Mouse (Mus musculus) Patski (cell line): ENCODE results near the gene Morc4. TPM values are rescaled to one million over a fixed set of nuclear protein-coding genes. Genes with fewer than 3 reads are reported as not detected.

Experiments
- ATAC-seq: fragments of 100-300 bp; one replicate; pipeline ENCODE4 v1.8.0; 2021
- CTCF ChIA-PET: fragments of 350-600 bp; sonication (Branson Sonifier 250); formaldehyde crosslinking; loops from one replicate; lab custom pipeline; 2022; ENCODE audit warnings: inconsistent platforms; lab: Charles Lee
- POLR2A ChIA-PET: fragments of 350-600 bp; sonication (Branson Sonifier 250); formaldehyde crosslinking; loops from one replicate; lab custom pipeline; 2022; ENCODE audit warnings: antibody characterized with exemption, inconsistent platforms; lab: Charles Lee
- DNase-seq: peaks from one replicate; pipeline ENCODE4 v3.0.0-alpha.2; 2011; ENCODE audit warnings: low read depth, low spot score
- H3K27me3 ChIP-seq: fragments of 371-371 bp; one replicate; pipeline ENCODE4 v1.5.1; 2021
- CTCF ChIP-seq: fragments of 100-300 bp; IDR thresholded peaks from one replicate; pipeline ENCODE4 v1.5.1; 2021
- in situ Hi-C: fragments of 300-500 bp; cut with MboI; formaldehyde crosslinking; loops from 3 replicates; pipeline ENCODE4 v1.11.1; 2018; ENCODE audit warnings: low pct_unique_long_range_greater_than_20kb, mixed read lengths
- polyA plus RNA-seq: library from polyadenylated mRNA; unstranded; gene quantifications from one replicate; pipeline ENCODE4 v1.2.3, GENCODE M21; 2021

Morc4 gene
- 18.6 TPM for polyA plus RNA-seq

DNA sequence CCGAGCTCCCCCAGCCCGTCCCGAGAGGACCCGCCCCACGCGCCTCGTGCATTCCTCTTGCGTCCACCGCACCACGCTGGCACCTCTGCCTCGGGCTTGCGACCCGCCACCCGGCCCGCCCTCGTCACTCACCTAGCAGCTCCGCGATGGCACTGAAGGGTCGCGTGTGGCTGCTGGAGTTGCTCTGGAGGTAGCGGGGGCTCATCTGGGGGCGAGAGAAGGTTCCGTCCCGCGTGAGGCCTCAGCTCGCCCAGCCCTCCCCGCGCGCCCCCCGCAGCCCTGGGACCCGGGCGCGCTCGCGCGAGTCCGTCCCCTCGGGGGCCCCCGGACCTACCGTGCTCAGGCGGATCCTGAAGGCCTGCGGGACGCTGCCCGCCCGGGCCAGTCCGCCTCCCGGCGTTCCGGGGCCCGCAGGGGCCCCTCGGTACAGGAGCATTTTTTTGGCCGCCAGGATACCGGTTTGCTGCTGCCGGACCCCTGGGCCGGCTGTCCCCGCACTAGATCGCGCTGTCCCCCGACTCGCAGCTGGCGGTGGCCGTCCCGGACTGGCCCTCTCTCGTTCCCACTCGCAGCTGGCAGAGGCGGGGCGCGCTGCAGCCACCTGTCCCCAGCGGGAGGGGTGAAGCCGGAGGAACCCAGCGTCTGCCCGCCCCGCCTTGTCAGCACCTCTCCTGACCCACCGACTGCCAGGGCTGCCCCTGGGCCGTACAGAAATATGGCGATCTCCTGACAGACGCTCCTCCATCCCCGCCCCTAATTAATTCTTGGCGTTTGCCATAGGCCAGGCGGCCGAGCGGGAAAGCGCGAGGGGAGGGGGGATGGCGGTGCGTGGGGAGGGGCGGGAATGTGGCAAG is at the start of gene Morc4:
Gene Morc4, minus strand, starts transcription at position 740 of the 854 bp plus-strand sequence.
- peaks cover 25% of the 10 kb centered on the region for H3K27me3 ChIP-seq
- no peak for DNase-seq
- in situ Hi-C loops, result no loop called here
- no peak for TF ChIP-seq CTCF
- ChIA-PET POLR2A (interaction anchor here (0.6 to 1.0 kb wide), 2 partner anchors 504 to 538 kb away, joined by 3 read pairs; no protein-coding TSS in a partner anchor), CTCF (no interaction called here)
- peak; percentile 52 for ATAC-seq

DNA sequence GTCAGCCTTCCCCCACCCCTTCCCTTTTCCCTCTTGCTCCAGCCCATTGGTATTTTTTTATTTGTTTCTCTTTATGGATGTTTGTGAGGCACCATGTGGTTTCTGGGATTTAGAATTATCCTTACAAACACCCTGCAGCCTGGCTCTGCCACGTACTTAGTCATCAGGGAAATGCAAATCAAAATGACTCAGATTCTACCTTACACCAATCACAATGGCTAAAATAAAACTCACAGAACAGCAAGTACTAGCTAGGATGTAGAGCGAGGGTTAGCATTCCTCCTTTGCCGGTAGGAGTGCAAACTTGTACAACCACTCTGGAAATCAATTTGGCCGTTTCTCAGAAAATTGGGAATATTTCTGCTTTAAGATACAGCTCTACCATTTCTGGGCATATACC is 49.1 kb upstream of the Morc4 start:
- no peak for DNase-seq
- ATAC-seq, result peak; percentile 71
- ChIA-PET POLR2A (no interaction called here), CTCF (no interaction called here)
- no peak for TF ChIP-seq CTCF
- H3K27me3 ChIP-seq, result peaks cover 14% of the 10 kb centered on the region
- in situ Hi-C loops, result no loop called here

DNA sequence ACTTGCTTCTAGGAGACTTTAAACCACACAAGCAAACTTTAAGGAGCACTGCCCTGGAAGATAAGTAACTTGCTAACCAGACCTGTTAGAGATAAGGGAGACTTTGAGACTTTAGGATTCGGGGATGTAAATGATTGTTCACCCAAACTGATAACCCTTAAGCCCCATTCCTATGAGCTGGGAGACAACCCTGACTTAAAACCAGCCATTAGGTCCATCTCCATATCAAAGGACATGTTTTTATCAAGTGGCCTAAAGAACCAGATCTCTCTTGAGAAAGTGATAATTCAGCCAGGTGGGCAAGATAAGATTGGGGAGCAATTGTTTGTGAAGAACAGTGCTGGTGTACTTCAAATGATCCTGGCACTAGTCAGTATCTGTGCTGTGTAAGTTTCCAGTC is 19.9 kb upstream of the Morc4 start:
- in situ Hi-C loops, result no loop called here
- CTCF ChIA-PET, result interaction anchor here (1.3 kb wide), 1 partner anchor 8 kb away, joined by 5 read pairs; no protein-coding TSS in a partner anchor

DNA sequence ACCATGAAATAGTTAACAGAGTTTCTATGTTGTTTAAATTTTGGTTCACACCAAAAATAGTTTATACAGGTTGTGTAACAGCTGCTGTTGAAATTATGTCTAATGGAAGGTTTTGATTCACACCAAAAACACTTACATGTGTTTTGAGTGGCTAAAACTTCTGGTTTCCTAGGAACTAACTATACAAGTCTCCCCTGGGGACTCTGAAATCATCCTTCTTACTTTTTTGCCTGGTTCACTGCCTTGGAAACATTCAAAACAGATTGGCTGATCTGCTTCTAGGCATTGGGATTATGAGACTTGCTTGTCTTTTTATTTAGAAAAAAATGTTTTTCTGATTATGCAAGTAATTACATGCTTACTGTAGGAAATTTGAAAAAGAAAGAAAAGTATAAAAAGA is 11.7 kb upstream of the Morc4 start:
- ChIA-PET CTCF (no interaction called here), POLR2A (no interaction called here)
- ATAC-seq (no peak), DNase-seq (peak; percentile 7)
- in situ Hi-C loops, result no loop called here
- no peak for TF ChIP-seq CTCF
- H3K27me3 ChIP-seq, result peaks cover 22% of the 10 kb centered on the region

More for the DNA sequence above, 19.9 kb upstream of the Morc4 start:
- no peak for ATAC-seq
- TF ChIP-seq CTCF, result no peak
- POLR2A ChIA-PET, result no interaction called here
- no peak for DNase-seq
- H3K27me3 ChIP-seq, result peaks cover 48% of the 10 kb centered on the region

DNA sequence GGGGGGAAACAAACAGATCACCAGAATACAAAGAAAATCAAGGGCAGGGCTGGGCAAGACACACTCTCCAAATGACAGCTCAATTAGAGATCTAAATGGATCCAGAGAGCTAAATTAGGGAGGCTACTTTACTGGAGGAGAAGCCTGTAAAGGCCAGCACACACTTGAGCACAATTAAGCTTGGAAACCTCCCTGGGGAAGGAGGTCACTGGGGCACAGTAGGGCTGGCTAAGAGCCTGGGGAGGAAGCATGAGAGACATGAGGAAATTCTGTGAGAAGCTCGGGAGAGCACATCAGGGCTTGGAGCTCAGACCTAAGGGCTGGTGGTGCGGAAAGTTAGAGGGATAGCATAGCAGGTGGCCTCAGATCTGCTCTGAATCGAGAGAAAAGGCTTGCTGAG is 6.5 kb upstream of the Morc4 start:
- POLR2A ChIA-PET, result no interaction called here
- CTCF ChIA-PET, result interaction anchor here (0.8 to 1.4 kb wide), 2 partner anchors 9 to 15 kb away, joined by 4 to 6 read pairs; no protein-coding TSS in a partner anchor
- in situ Hi-C loops, result no loop called here
- no peak for TF ChIP-seq CTCF
- peaks cover 26% of the 10 kb centered on the region for H3K27me3 ChIP-seq
- no peak for DNase-seq
- ATAC-seq, result no peak

- DNase-seq, result no peak
- ChIA-PET CTCF (interaction anchor here (1.4 kb wide), 1 partner anchor 10 kb away, joined by 6 read pairs; no protein-coding TSS in a partner anchor), POLR2A (no interaction called here)
- no peak for ATAC-seq
- no peak for TF ChIP-seq CTCF
- peaks cover 26% of the 10 kb centered on the region for H3K27me3 ChIP-seq
- in situ Hi-C loops, result no loop called here
Observed at GRCm38 (mm10) chrX:139877105-139877504, 5.6 kb upstream of the Morc4 start.

GRCm38 (mm10) chrX:139870300-139870711 is 1.2 kb downstream of the Morc4 start:
- DNase-seq, result peak; percentile 10
- ATAC-seq, result peak; percentile 41
- in situ Hi-C loops, result no loop called here

GRCm38 (mm10) chrX:139859402-139859801 is 12.1 kb downstream of the Morc4 start:
- TF ChIP-seq CTCF, result no peak
- H3K27me3 ChIP-seq, result peaks cover 41% of the 10 kb centered on the region
- ChIA-PET CTCF (interaction anchor here (1.1 kb wide), 1 partner anchor 12 kb away, joined by 3 read pairs; no protein-coding TSS in a partner anchor), POLR2A (no interaction called here)
- in situ Hi-C loops, result no loop called here
- DNase-seq (no peak), ATAC-seq (no peak)

More at GRCm38 (mm10) chrX:139870300-139870711, 1.2 kb downstream of the Morc4 start:
- H3K27me3 ChIP-seq, result peaks cover 28% of the 10 kb centered on the region
- ChIA-PET CTCF (no interaction called here), POLR2A (interaction anchor here (0.6 to 1.0 kb wide), 2 partner anchors 247 to 538 kb away, joined by 3 to 6 read pairs; no protein-coding TSS in a partner anchor)
- TF ChIP-seq CTCF, result no peak

GRCm38 (mm10) chrX:139854795-139855194 is 16.7 kb downstream of the Morc4 start:
- no peak for TF ChIP-seq CTCF
- no peak for ATAC-seq
- POLR2A ChIA-PET, result no interaction called here
- CTCF ChIA-PET, result interaction anchor here (0.7 to 1.0 kb wide), 2 partner anchors 9 to 11 kb away, joined by 3 read pairs; no protein-coding TSS in a partner anchor
- DNase-seq, result no peak
- H3K27me3 ChIP-seq, result peaks cover 24% of the 10 kb centered on the region
- in situ Hi-C loops, result no loop called here

GRCm38 (mm10) chrX:139841091-139841490 is 30.4 kb downstream of the Morc4 start:
- peaks cover 39% of the 10 kb centered on the region for H3K27me3 ChIP-seq
- ATAC-seq (no peak), DNase-seq (no peak)
- in situ Hi-C loops, result no loop called here
- ChIA-PET CTCF (no interaction called here), POLR2A (no interaction called here)
- no peak for TF ChIP-seq CTCF

DNA sequence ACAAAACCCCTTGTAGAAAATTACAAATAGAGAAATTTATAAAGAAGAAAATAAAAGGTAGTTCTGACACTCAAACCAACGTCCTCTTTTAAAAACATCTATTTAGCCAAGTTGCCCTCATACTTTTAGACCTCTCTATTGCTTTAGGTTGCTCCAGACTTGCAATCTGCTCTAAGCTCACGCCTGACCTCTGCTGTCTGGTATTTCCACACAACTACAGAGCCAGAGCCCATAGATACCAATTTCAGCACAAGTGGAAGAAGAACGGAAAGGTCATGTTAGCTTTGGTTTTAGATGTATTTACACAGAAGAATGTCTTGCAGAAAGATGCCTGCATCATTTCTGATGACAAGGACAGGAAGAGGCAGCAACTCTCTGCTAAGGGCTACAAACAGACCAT is 32.4 kb downstream of the Morc4 start:
- ATAC-seq (no peak), DNase-seq (no peak)
- ChIA-PET POLR2A (no interaction called here), CTCF (interaction anchor here (1.0 to 1.7 kb wide), 4 partner anchors 14 to 88 kb away, joined by 3 to 7 read pairs (median 4); no protein-coding TSS in a partner anchor)
- peaks cover 30% of the 10 kb centered on the region for H3K27me3 ChIP-seq
- in situ Hi-C loops, result loop anchor here (10.0 kb wide), 2 partner anchors 424 to 464 kb away; no protein-coding TSS in a partner anchor
- peak; percentile 58 for TF ChIP-seq CTCF
